Mouse (Mus musculus) forebrain, embryonic 11.5 days (tissue): ENCODE measurements at regions not wholly inside any gene's neighbourhood (a gene's known extent, or its start where the extent isn't known, plus 50 kb on each side); places are given as distances from the start of the nearest gene placed in this dataset.
A peak's percentile ranks its signal among the peaks of the same experiment; 100 is the strongest.

ENCODE experiments used
- ATAC-seq: fragments of 200-750 bp; cut with Nextera tagmentation; replicated peaks from 2 replicates; pipeline ENCODE4 v1.8.0; 2017; ENCODE audit warnings: moderate TSS enrichment; ENCODE audit not compliant: low FRiP score
- DNase-seq: peaks from one replicate; pipeline ENCODE4 v3.0.0-alpha.2; 2017; ENCODE audit warnings: low spot score
- H3K27ac ChIP-seq: fragments of 300-500 bp; sonication (generic); 2 replicates; pipeline ENCODE4 v1.5.1; 2014; ENCODE audit warnings: low read depth, low read length
- H3K27me3 ChIP-seq: fragments of 300-500 bp; sonication (generic); 2 replicates; pipeline ENCODE4 v1.6.1; 2014; ENCODE audit warnings: mild to moderate bottlenecking, low read length, mixed read lengths; ENCODE audit not compliant: control insufficient read depth, insufficient read depth
- H3K36me3 ChIP-seq: fragments of 300-500 bp; sonication (generic); 2 replicates; pipeline ENCODE4 v1.6.1; 2014; ENCODE audit warnings: mild to moderate bottlenecking, low read length, moderate library complexity, mixed read lengths; ENCODE audit not compliant: control insufficient read depth, insufficient read depth
- H3K4me1 ChIP-seq: fragments of 300-500 bp; sonication (generic); replicated peaks from 2 replicates; pipeline ENCODE4 v1.6.1; 2014; ENCODE audit warnings: low read length, mixed read lengths; ENCODE audit not compliant: control insufficient read depth, insufficient read depth
- H3K4me2 ChIP-seq: fragments of 300-500 bp; sonication (generic); 2 replicates; pipeline ENCODE4 v1.6.1; 2014; ENCODE audit warnings: low read depth, mild to moderate bottlenecking, low read length, moderate library complexity, mixed read lengths; ENCODE audit not compliant: severe bottlenecking
- H3K4me3 ChIP-seq: fragments of 300-500 bp; sonication (generic); 2 replicates; pipeline ENCODE4 v1.5.1; 2014; ENCODE audit warnings: low read depth, low read length
- H3K9ac ChIP-seq: fragments of 300-500 bp; sonication (generic); 2 replicates; pipeline ENCODE4 v1.6.1; 2014; ENCODE audit warnings: low read length
- H3K9me3 ChIP-seq: fragments of 300-500 bp; sonication (generic); 2 replicates; pipeline ENCODE4 v1.6.1; 2016; ENCODE audit warnings: low read length, mixed read lengths; ENCODE audit not compliant: control insufficient read depth
- WGBS: fragments of 180-500 bp; shearing (Covaris S2); extraction: QIAGEN DNeasy Blood & Tissue Kit; methylation state at CpG from one replicate; pipeline ENCODE4 v1.1.7; 2014; 5-methylcytosine and 5-hydroxymethylcytosine counted together

DNA sequence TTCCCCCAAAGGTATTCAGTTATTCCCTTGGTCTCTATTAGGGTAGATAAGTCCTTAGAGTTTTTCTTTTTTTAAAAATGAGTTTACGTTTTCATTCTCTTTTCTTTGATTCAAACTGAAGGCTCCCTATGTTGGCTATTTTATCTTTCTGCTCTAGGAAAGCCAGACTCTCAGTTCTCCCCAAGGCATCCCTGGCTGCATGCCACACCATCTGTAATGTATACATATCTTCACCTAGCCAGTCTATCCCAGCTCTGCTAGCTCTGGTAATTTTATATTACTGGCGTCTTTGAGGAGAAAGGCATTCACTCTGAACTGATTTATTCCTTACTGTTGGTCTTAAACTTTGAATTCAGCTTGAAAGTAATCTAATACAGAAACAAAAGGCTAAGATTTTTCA, 65.2 kb upstream of the Cabcoco1 start:
- H3K27me3 ChIP-seq = no peaks in the 10 kb centered on the region
- WGBS = 72% methylated on average over 2 of the region's 2 CpGs
- H3K27ac ChIP-seq = no peak overlapping the region
- no peak for DNase-seq
- no peaks in the 10 kb centered on the region for H3K36me3 ChIP-seq
- no peak overlapping the region for H3K4me2 ChIP-seq
- no peak overlapping the region for H3K9ac ChIP-seq
- H3K4me1 ChIP-seq = no peaks in the 10 kb centered on the region
- no peak for ATAC-seq
- no peak overlapping the region for H3K4me3 ChIP-seq
- no peaks in the 10 kb centered on the region for H3K9me3 ChIP-seq

- Histone ChIP-seq H3K4me3 (no peak overlapping the region), H3K27ac (no peak overlapping the region), H3K9me3 (no peaks in the 10 kb centered on the region), H3K4me1 (no peaks in the 10 kb centered on the region), H3K4me2 (no peak overlapping the region), H3K27me3 (no peaks in the 10 kb centered on the region), H3K36me3 (no peaks in the 10 kb centered on the region), H3K9ac (no peak overlapping the region)
- DNase-seq = peak; percentile 52
- 77% methylated on average over 9 of the region's 9 CpGs for WGBS
- no peak for ATAC-seq
Measured at GRCm38 (mm10) chr10:68611906-68612305, 70.2 kb upstream of the Cabcoco1 start.

DNA sequence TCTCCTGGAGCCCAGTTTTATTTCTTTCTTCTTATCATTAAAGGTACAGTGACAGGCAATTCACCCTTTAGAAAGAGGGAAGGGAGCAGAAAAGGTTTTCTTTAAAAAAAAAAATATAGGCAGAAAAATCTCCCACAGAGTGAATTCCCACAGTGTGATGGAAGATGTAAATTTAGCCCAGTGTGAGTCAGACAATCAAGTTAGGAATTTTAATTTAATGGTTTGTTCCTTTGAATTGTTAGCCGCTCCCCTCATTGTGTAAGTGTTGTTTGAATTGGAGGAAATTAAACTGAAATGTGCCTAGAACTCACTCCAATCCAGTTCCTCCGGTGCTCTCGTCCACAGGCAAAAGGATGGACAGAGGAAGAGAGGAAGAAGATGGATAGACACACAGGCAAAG, 71.0 kb upstream of the Cabcoco1 start:
- no peaks in the 10 kb centered on the region for H3K4me1 ChIP-seq
- DNase-seq = no peak
- H3K4me2 ChIP-seq = no peak overlapping the region
- H3K9ac ChIP-seq = no peak overlapping the region
- H3K36me3 ChIP-seq = no peaks in the 10 kb centered on the region
- H3K9me3 ChIP-seq = no peaks in the 10 kb centered on the region
- ATAC-seq = no peak
- no peaks in the 10 kb centered on the region for H3K27me3 ChIP-seq
- H3K27ac ChIP-seq = no peak overlapping the region
- H3K4me3 ChIP-seq = no peak overlapping the region
- 81% methylated on average over 3 of the region's 3 CpGs for WGBS

- no peaks in the 10 kb centered on the region for H3K4me1 ChIP-seq
Measured at GRCm38 (mm10) chr10:68623786-68624185, 82.1 kb upstream of the Cabcoco1 start.

DNA sequence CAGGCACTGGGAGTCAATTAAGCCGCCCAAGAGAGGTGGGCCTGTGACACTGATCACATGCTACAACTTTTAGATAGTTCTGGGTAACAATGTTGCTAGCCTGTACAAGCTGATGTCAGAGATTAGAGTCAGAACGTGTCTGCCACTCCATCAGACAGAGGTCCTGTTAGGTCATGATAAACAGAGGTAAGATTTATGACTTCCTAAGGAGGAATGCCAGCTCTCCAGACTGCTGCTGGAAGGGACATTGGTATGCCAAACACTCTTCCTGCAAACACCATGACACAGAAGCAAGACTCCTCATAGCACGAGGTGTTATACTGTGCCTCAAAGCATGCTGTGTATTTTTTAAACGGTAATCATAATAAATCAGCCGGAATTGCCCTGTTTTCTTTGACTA, 83.6 kb upstream of the Cabcoco1 start:
- no peak overlapping the region for H3K4me3 ChIP-seq
- no peak for DNase-seq
- no peaks in the 10 kb centered on the region for H3K4me1 ChIP-seq
- no peaks in the 10 kb centered on the region for H3K36me3 ChIP-seq
- no peak overlapping the region for H3K27ac ChIP-seq
- WGBS = 83% methylated on average over 5 of the region's 5 CpGs
- H3K9me3 ChIP-seq = no peaks in the 10 kb centered on the region
- ATAC-seq = no peak
- no peak overlapping the region for H3K9ac ChIP-seq
- H3K4me2 ChIP-seq = no peak overlapping the region
- no peaks in the 10 kb centered on the region for H3K27me3 ChIP-seq

More at GRCm38 (mm10) chr10:68623786-68624185, 82.1 kb upstream of the Cabcoco1 start:
- no peak overlapping the region for H3K4me2 ChIP-seq
- no peaks in the 10 kb centered on the region for H3K27me3 ChIP-seq
- no peaks in the 10 kb centered on the region for H3K36me3 ChIP-seq
- ATAC-seq = no peak
- no peak overlapping the region for H3K4me3 ChIP-seq
- H3K9ac ChIP-seq = no peak overlapping the region
- no peaks in the 10 kb centered on the region for H3K9me3 ChIP-seq
- H3K27ac ChIP-seq = no peak overlapping the region
- DNase-seq = no peak
- WGBS = 81% methylated on average over 5 of the region's 5 CpGs

DNA sequence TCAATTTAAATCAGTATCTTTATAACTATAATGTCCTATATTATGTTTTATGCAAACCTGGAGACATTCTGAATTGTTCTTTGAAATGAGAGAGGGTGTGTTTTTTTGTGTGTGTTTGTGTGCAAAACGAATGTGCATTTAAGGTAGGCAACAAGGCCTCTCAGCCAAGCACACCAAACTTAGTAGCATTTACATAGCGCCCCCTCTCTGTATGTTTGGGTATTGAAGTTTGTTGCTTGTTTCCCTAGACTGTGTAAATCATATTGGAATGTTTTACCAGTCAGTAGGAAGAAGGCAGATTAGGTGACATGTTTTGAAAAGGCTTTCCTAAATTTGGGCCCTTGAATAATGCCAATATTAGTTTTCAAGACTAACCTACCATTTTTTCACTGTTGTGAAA, 84.1 kb upstream of the Cabcoco1 start:
- DNase-seq = no peak
- Histone ChIP-seq H3K4me2 (no peak overlapping the region), H3K27me3 (no peaks in the 10 kb centered on the region), H3K4me1 (no peaks in the 10 kb centered on the region), H3K27ac (no peak overlapping the region), H3K36me3 (no peaks in the 10 kb centered on the region), H3K9me3 (no peaks in the 10 kb centered on the region), H3K4me3 (no peak overlapping the region), H3K9ac (no peak overlapping the region)
- WGBS = 49% methylated on average over 2 of the region's 2 CpGs
- ATAC-seq = no peak

DNA sequence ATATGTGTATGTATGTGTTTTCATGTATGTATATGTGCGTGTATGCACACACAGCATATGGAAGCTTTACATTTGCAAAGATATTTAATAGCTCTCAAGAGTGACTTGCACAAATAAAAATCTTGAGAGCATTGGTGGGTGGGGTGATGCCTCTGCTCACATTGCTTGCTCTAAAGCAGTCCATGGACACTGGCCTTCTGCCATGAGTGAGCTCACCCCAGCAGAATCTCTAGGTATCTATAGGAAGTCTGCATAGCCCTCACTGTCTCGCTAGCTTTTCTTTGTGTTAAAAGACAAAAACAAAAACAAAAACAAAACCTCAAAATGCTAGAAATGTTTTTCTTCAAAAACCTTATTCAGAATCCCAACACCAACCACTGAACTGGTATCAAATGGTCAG, 87.8 kb upstream of the Cabcoco1 start:
- H3K9me3 ChIP-seq = no peaks in the 10 kb centered on the region
- no peak overlapping the region for H3K4me2 ChIP-seq
- no peaks in the 10 kb centered on the region for H3K27me3 ChIP-seq
- DNase-seq (no peak), ATAC-seq (no peak)
- H3K4me1 ChIP-seq = no peaks in the 10 kb centered on the region
- no peak overlapping the region for H3K4me3 ChIP-seq
- WGBS = 91% methylated on average over 2 of the region's 2 CpGs
- no peak overlapping the region for H3K27ac ChIP-seq
- no peak overlapping the region for H3K9ac ChIP-seq
- H3K36me3 ChIP-seq = no peaks in the 10 kb centered on the region

- Histone ChIP-seq H3K4me2 (no peak overlapping the region), H3K27me3 (no peaks in the 10 kb centered on the region), H3K9ac (no peak overlapping the region), H3K36me3 (no peaks in the 10 kb centered on the region), H3K4me3 (no peak overlapping the region), H3K4me1 (no peaks in the 10 kb centered on the region), H3K27ac (no peak overlapping the region), H3K9me3 (no peaks in the 10 kb centered on the region)
- WGBS = 89% methylated on average over 5 of the region's 5 CpGs
- DNase-seq (no peak), ATAC-seq (no peak)
Measured at GRCm38 (mm10) chr10:68633180-68633579, 90.3 kb upstream of the Tmem26 start.

- WGBS = 87% methylated on average over 5 of the region's 5 CpGs
- no peak overlapping the region for H3K27ac ChIP-seq
- no peak for DNase-seq
- no peak for ATAC-seq
- H3K27me3 ChIP-seq = no peaks in the 10 kb centered on the region
- H3K4me3 ChIP-seq = no peak overlapping the region
- no peak overlapping the region for H3K9ac ChIP-seq
- H3K36me3 ChIP-seq = no peaks in the 10 kb centered on the region
- H3K9me3 ChIP-seq = no peaks in the 10 kb centered on the region
- no peaks in the 10 kb centered on the region for H3K4me1 ChIP-seq
- no peak overlapping the region for H3K4me2 ChIP-seq
Measured at GRCm38 (mm10) chr10:68652700-68653099, 70.7 kb upstream of the Tmem26 start.
